Mouse (Mus musculus): Measurements from ENCODE around the gene Capn7. TPM values are rescaled to one million over a fixed set of nuclear protein-coding genes. Genes with fewer than 3 reads are reported as not detected.

Gene Capn7
- polyA plus RNA-seq, 1 experiment, result not detected

DNA sequence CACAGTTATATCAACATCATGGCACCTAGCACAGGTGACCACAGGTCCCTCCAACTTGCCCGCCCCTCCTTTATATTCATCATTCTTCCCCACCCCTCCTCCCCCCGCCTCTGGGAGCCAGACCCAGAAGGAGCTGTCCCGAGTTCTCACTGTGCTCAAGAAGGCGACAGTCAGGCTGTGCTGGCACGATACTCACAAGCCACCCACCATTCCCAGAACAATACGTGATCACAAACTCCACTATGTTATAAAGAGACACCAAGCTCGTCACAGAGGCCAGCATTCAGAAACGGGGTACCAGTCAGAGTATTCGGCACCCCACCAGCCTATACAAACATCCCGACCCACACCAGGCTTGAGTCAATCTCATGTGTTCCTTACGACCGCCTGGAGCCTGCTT, 60.9 kb downstream of the Capn7 start:
- Histone ChIP-seq H3K4me1 (ENCODE audit: control insufficient read depth, insufficient read depth, low read length) (peaks cover 18% of the 10 kb centered on the region), H3K27ac (ENCODE audit: insufficient read depth, low read depth, low read length) (no peak overlapping the region), H3K4me3 (ENCODE audit: insufficient read depth, low read depth, low read length) (no peak overlapping the region)
- TF ChIP-seq POLR2A (IDR thresholded peaks at IDR 0.05; ENCODE audit: insufficient read depth, low read depth, low read length) (no peak), CTCF (IDR thresholded peaks at IDR 0.05; ENCODE audit: insufficient read depth, low read depth, low read length) (no peak)
- WGBS, result 61% methylated on average over 12 of the region's 12 CpGs

DNA sequence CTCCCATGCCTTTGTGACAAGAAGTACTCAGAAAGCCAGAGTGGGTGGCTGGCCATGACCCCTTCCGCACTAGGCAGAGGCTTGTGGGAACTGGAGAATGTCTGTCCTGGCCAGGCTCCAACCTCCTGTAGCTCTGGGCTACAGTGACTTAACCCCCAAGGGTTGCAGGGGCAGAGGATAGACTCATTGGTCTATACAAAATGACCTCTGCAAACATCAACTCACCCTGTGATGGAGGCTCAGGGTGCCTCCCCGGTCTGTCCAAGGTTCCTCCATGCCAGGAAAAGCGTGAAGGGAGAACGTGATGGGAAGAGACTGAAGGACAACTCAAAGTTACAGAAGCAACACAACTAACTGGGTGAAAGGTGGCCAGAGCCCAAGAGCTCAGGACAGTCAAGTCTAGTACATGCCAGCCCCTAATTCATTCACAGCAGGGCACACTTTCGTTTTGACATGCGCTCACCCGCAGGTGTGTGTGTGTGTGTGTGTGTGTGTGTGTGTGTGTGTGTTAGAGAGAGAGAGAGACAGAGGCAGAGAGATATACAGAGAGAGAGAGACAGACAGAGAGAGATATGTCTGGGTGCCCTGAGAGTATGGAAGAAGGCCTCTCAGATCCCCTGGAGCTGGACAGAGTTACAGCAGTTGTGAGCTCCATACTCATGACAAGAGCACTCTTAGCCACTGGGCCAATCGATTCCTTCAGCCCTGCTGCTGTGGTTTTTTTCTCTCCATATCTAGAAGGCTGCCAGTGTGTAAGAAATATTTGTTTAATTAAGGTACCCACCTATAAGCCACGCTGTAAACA, 61.6 kb downstream of the Capn7 start:
- Histone ChIP-seq H3K4me1 (ENCODE audit: control insufficient read depth, insufficient read depth, low read length) (peaks cover 17% of the 10 kb centered on the region), H3K4me3 (ENCODE audit: insufficient read depth, low read depth, low read length) (no peak overlapping the region), H3K27ac (ENCODE audit: insufficient read depth, low read depth, low read length) (no peak overlapping the region)
- TF ChIP-seq POLR2A (IDR thresholded peaks at IDR 0.05; ENCODE audit: insufficient read depth, low read depth, low read length), result no peak
- no peak for TF ChIP-seq CTCF (IDR thresholded peaks at IDR 0.05; ENCODE audit: insufficient read depth, low read depth, low read length)
- WGBS, result 81% methylated on average over 9 of the region's 9 CpGs

DNA sequence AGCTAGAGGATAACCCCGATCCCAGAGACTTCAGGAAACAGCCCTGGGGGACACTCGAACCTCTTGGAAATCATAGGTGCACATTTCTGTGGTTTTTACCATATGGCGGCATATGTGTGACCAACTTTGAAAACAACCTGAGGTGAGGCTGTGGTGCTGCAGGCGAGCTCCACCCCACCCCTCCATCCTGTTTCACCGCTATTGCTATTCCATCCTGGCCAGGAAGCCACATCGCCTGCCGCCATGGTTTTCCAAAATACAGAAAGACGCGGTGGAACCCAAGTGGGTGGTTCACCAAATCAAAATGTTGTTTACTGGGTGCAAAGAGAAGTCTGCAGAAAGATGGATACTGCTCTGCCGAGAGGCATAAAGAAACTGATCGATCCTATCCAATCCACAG, 62.4 kb downstream of the Capn7 start:
- no peak for TF ChIP-seq CTCF (IDR thresholded peaks at IDR 0.05; ENCODE audit: insufficient read depth, low read depth, low read length)
- TF ChIP-seq POLR2A (IDR thresholded peaks at IDR 0.05; ENCODE audit: insufficient read depth, low read depth, low read length), result no peak
- 89% methylated on average over 11 of the region's 11 CpGs for WGBS
- H3K27ac ChIP-seq (ENCODE audit: insufficient read depth, low read depth, low read length), result no peak overlapping the region
- H3K4me3 ChIP-seq (ENCODE audit: insufficient read depth, low read depth, low read length), result no peak overlapping the region
- peaks cover 14% of the 10 kb centered on the region; the same call in 1 of the 2 replicates for H3K4me1 ChIP-seq (ENCODE audit: control insufficient read depth, insufficient read depth, low read length)

DNA sequence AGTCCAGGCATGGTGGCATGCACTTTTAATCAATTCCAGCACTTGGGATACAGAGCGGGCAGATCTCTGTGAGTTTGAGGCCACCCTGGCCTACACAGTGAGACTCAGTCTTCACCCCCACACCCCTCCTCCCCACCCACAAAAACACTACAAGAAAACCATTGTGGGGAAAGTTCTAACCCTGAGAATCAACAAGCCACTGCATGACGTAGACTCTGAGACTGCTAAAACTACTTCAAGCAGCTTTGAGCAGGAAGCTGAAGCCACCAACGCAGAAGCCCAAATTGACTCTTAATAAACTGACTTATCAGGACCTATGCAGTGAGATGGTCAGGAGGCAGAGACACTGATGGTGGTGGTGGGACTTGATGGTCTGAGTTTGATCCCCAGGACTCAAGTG, 62.8 kb downstream of the Capn7 start:
- Histone ChIP-seq H3K27ac (ENCODE audit: insufficient read depth, low read depth, low read length) (no peak overlapping the region), H3K4me1 (ENCODE audit: control insufficient read depth, insufficient read depth, low read length) (peaks cover 14% of the 10 kb centered on the region; the same call in 1 of the 2 replicates), H3K4me3 (ENCODE audit: insufficient read depth, low read depth, low read length) (no peak overlapping the region)
- WGBS, result 91% methylated on average over 3 of the region's 3 CpGs
- TF ChIP-seq CTCF (IDR thresholded peaks at IDR 0.05; ENCODE audit: insufficient read depth, low read depth, low read length) (no peak), POLR2A (IDR thresholded peaks at IDR 0.05; ENCODE audit: insufficient read depth, low read depth, low read length) (no peak)

DNA sequence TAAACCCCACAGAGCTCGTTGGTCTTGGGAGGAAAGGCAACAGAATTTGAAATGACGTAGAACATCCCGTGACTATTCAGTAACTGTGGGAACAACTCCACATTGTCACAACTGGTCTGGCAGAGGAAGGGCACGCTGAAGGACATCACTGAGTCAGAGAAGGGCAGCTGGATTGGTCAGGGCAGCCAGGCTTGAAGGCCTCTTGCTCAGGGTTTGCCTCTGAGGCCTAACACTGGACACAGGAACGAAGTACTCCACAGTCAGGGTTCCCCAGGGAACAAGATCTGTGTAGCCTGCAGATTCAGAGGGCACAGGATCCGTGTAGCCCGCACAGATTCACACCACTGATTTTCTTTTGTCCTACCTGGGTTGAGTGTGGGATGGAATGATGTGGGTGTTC, 63.8 kb downstream of the Capn7 start:
- peaks cover 14% of the 10 kb centered on the region; the same call in 1 of the 2 replicates for H3K4me1 ChIP-seq (ENCODE audit: control insufficient read depth, insufficient read depth, low read length)
- 89% methylated on average over 7 of the region's 7 CpGs for WGBS
- H3K27ac ChIP-seq (ENCODE audit: insufficient read depth, low read depth, low read length), result no peak overlapping the region
- no peak for TF ChIP-seq CTCF (IDR thresholded peaks at IDR 0.05; ENCODE audit: insufficient read depth, low read depth, low read length)
- TF ChIP-seq POLR2A (IDR thresholded peaks at IDR 0.05; ENCODE audit: insufficient read depth, low read depth, low read length), result no peak
- no peak overlapping the region for H3K4me3 ChIP-seq (ENCODE audit: insufficient read depth, low read depth, low read length)

DNA sequence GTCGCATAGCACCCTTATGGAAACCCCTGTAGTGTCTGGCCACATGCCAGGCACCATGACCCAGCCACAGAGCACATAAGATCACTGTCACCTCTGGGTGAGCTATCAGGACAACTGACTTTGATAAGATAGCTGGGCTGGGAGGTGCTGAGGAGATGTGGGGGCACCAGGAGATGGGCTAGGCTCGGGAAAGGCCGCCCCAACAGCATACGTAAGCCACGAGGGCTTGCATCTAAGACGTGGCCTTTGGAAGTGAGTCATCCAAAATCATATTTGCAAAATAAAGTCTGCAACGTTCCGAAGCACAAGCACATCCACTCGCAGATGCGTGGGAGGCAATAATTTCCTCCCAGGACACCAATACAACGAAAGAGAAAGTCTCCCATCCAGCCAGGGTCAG, 64.5 kb downstream of the Capn7 start:
- TF ChIP-seq CTCF (IDR thresholded peaks at IDR 0.05; ENCODE audit: insufficient read depth, low read depth, low read length), result no peak
- peaks cover 11% of the 10 kb centered on the region; the same call in 1 of the 2 replicates for H3K4me1 ChIP-seq (ENCODE audit: control insufficient read depth, insufficient read depth, low read length)
- 68% methylated on average over 11 of the region's 11 CpGs for WGBS
- H3K27ac ChIP-seq (ENCODE audit: insufficient read depth, low read depth, low read length), result no peak overlapping the region
- no peak overlapping the region for H3K4me3 ChIP-seq (ENCODE audit: insufficient read depth, low read depth, low read length)

DNA sequence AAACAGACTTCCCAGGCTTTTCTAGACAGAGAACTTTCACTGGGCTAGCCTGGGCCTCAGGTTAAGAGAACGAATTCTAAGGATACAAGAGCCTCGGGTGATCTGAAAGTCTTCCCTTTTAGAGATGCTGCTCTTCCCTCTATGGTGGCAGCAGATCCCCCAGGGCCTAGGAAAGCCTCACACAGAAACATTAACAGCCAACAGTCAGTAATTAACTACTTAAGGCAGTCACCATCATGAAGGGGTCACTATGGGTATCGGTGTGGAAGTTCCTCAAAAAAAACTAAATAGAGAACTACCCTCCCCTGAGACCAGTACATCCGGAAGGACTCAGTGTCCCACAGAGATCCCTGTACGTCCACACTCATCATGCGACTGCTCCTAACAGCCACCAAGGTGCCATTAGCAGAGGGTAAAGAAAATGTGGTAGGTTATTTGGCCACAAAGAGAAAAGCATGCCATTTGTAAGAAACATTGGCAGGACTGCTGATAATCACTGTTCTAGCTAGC, 65.5 kb downstream of the Capn7 start:
- WGBS, result 85% methylated on average over 6 of the region's 6 CpGs
- no peak overlapping the region for H3K4me3 ChIP-seq (ENCODE audit: insufficient read depth, low read depth, low read length)
- H3K4me1 ChIP-seq (ENCODE audit: control insufficient read depth, insufficient read depth, low read length), result peaks cover 15% of the 10 kb centered on the region; the same call in 1 of the 2 replicates
- TF ChIP-seq CTCF (IDR thresholded peaks at IDR 0.05; ENCODE audit: insufficient read depth, low read depth, low read length) (no peak), POLR2A (IDR thresholded peaks at IDR 0.05; ENCODE audit: insufficient read depth, low read depth, low read length) (no peak)
- H3K27ac ChIP-seq (ENCODE audit: insufficient read depth, low read depth, low read length), result no peak overlapping the region

DNA sequence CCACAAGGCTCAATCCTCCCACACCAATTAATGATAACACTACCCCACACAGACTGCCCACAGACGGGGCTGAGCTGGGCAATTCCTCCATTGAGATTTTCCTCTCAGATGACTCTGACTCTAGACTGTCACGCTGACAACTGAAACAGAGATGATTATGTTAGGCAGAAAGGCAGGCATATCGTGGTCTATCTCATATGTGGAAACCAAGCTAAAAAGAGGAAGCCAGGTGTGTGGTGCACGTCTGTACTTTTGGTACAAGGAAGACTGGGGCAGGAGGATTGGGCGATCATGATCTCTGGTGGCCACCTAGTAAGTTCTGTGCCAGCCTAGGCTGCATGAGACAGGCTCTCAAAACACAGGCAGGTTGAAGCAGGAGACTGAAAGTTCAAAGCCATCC, 66.3 kb downstream of the Capn7 start:
- TF ChIP-seq POLR2A (IDR thresholded peaks at IDR 0.05; ENCODE audit: insufficient read depth, low read depth, low read length), result no peak
- TF ChIP-seq CTCF (IDR thresholded peaks at IDR 0.05; ENCODE audit: insufficient read depth, low read depth, low read length), result no peak
- WGBS, result 89% methylated on average over 5 of the region's 5 CpGs
- Histone ChIP-seq H3K27ac (ENCODE audit: insufficient read depth, low read depth, low read length) (no peak overlapping the region), H3K4me3 (ENCODE audit: insufficient read depth, low read depth, low read length) (no peak overlapping the region), H3K4me1 (ENCODE audit: control insufficient read depth, insufficient read depth, low read length) (peaks cover 10% of the 10 kb centered on the region; the same call in 1 of the 2 replicates)

DNA sequence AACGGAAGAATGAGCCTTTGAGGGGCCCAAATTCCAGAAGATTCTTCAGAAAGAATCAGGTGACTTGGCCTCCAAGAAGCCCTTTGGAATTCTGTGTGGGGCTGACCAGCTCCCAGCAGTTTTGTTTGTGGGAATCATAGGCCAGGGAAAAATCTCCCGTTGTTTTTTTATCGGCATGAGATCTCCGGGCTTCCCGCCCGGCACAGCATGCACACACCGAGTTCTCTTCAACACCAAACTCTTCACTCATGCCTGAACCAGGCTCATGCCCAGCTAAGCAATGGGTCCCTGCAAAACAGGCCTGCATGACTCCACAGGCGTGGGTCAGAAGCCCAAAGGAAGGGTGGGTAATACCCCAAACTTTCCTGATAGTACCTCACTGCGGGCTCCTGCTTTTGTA, 67.1 kb downstream of the Capn7 start:
- no peak for TF ChIP-seq POLR2A (IDR thresholded peaks at IDR 0.05; ENCODE audit: insufficient read depth, low read depth, low read length)
- no peak for TF ChIP-seq CTCF (IDR thresholded peaks at IDR 0.05; ENCODE audit: insufficient read depth, low read depth, low read length)
- no peak overlapping the region for H3K4me3 ChIP-seq (ENCODE audit: insufficient read depth, low read depth, low read length)
- WGBS, result 79% methylated on average over 9 of the region's 9 CpGs
- H3K27ac ChIP-seq (ENCODE audit: insufficient read depth, low read depth, low read length), result no peak overlapping the region
- peaks cover 8% of the 10 kb centered on the region; the same call in 1 of the 2 replicates for H3K4me1 ChIP-seq (ENCODE audit: control insufficient read depth, insufficient read depth, low read length)

Measured in olfactory bulb, adult 2 months (tissue).